7 mouse cellular contexts compared by ENCODE assay signal in genomic region chr14:121379116-121379826, GRCm38 (mm10). TPM values are rescaled to one million over a fixed set of nuclear protein-coding genes. Genes with fewer than 3 reads are reported as not detected.
DNase-seq lines count a peak whose midpoint lies in the region; ATAC-seq lines count a peak whose summit lies in the region.

No protein-coding gene starts in this region.

- H3K27me3 ChIP-seq in embryonic facial prominence, embryonic 13.5 days = no peaks in the 10 kb centered on the region
- H3K27me3 ChIP-seq in limb, embryonic 13.5 days = no peaks in the 10 kb centered on the region
- no peaks in the 10 kb centered on the region for H3K27me3 ChIP-seq in midbrain, embryonic 14.5 days (ENCODE audit: control insufficient read depth, insufficient read depth, low read length)

- under 1% methylated on average over 44 of the region's 79 CpGs for WGBS in embryonic facial prominence, embryonic 13.5 days
- WGBS in limb, embryonic 13.5 days = under 1% methylated on average over 39 of the region's 79 CpGs
- WGBS in midbrain, embryonic 14.5 days = under 1% methylated on average over 62 of the region's 79 CpGs

- H3K9ac ChIP-seq in embryonic facial prominence, embryonic 13.5 days = peak overlapping the region; percentile 95
- peak overlapping the region; percentile 97 for H3K9ac ChIP-seq in limb, embryonic 13.5 days
- H3K9ac ChIP-seq in midbrain, embryonic 14.5 days (replicated peaks; ENCODE audit: low read length) = peak overlapping the region; percentile 91

- peak overlapping the region; percentile 98 for H3K4me3 ChIP-seq in embryonic facial prominence, embryonic 13.5 days
- H3K4me3 ChIP-seq in limb, embryonic 13.5 days = peak overlapping the region; percentile 98
- H3K4me3 ChIP-seq in midbrain, embryonic 14.5 days (replicated peaks; ENCODE audit: low read depth, low read length) = peak overlapping the region; percentile 90

- no peaks in the 10 kb centered on the region for H3K9me3 ChIP-seq in embryonic facial prominence, embryonic 13.5 days
- no peaks in the 10 kb centered on the region for H3K9me3 ChIP-seq in limb, embryonic 13.5 days
- no peaks in the 10 kb centered on the region for H3K9me3 ChIP-seq in midbrain, embryonic 14.5 days (ENCODE audit: control insufficient read depth, low read length)

- peak; percentile 91 for ATAC-seq in embryonic facial prominence, embryonic 13.5 days (ENCODE audit: insufficient number of reproducible peaks, insufficient read depth, low FRiP score, low TSS enrichment, low read depth)
- ATAC-seq in limb, embryonic 13.5 days (ENCODE audit: low FRiP score, low read depth) = peak; percentile 92
- ATAC-seq in midbrain, embryonic 14.5 days (ENCODE audit: low FRiP score, low TSS enrichment) = peak; percentile 90

- H3K4me2 ChIP-seq in embryonic facial prominence, embryonic 13.5 days = peak overlapping the region; percentile 80
- peak overlapping the region; percentile 82 for H3K4me2 ChIP-seq in limb, embryonic 13.5 days (replicated peaks)
- peak overlapping the region; percentile 94 for H3K4me2 ChIP-seq in midbrain, embryonic 14.5 days (ENCODE audit: low read length)

- peaks cover 38% of the 10 kb centered on the region for H3K4me1 ChIP-seq in embryonic facial prominence, embryonic 13.5 days
- peaks cover 34% of the 10 kb centered on the region for H3K4me1 ChIP-seq in limb, embryonic 13.5 days
- peaks cover 22% of the 10 kb centered on the region for H3K4me1 ChIP-seq in midbrain, embryonic 14.5 days (ENCODE audit: control insufficient read depth, insufficient read depth, low read length)

- H3K27ac ChIP-seq in embryonic facial prominence, embryonic 13.5 days = peak overlapping the region; percentile 92
- H3K27ac ChIP-seq in limb, embryonic 13.5 days = peak overlapping the region; percentile 93
- H3K27ac ChIP-seq in midbrain, embryonic 14.5 days (replicated peaks; ENCODE audit: low read depth, low read length) = peak overlapping the region; percentile 84

- peak; percentile 93 for DNase-seq in adrenal gland, postnatal 14 days
- peak; percentile 82 for DNase-seq in heart, adult 8-10 months (ENCODE audit: low spot score)
- peak; percentile 76 to 80 for DNase-seq in kidney, adult 8-10 months
- peak; percentile 87 for DNase-seq in midbrain, embryonic 14.5 days
- DNase-seq in spleen, adult 12 weeks (ENCODE audit: low spot score) = peak; percentile 74

- no peaks in the 10 kb centered on the region for H3K36me3 ChIP-seq in embryonic facial prominence, embryonic 13.5 days
- peaks cover 5% of the 10 kb centered on the region; the same call in 1 of the 2 replicates for H3K36me3 ChIP-seq in limb, embryonic 13.5 days
- no peaks in the 10 kb centered on the region for H3K36me3 ChIP-seq in midbrain, embryonic 14.5 days (ENCODE audit: control insufficient read depth, insufficient read depth, low read length)

RNA-seq across cellular contexts. Expression of gene Stk24, which starts 0.5 kb away (rescaled TPM):
- 93.2 and 95.8 TPM in 2 replicates for total RNA-seq in adrenal gland, postnatal 14 days (2021)
- polyA plus RNA-seq in embryonic facial prominence, embryonic 13.5 days (2015; fragmentation: Nextera tagmentation; extraction: Ambion mirVana) = 39.0 and 41.2 TPM in 2 replicates
- total RNA-seq in heart, adult 8-10 months (2022) = 10 to 100 TPM; 52.8 to 75.4 (median 55.2) TPM
- 34.5 and 35.1 TPM in 2 replicates for polyA plus RNA-seq in limb, embryonic 13.5 days (2015; fragmentation: Nextera tagmentation; extraction: Ambion mirVana)
- 17.2 and 23.3 TPM in 2 replicates for polyA plus RNA-seq in midbrain, embryonic 14.5 days (2014; fragmentation: Nextera tagmentation; extraction: Ambion mirVana)

Comparison
In these comparisons a context has a peak if more than half of its experiments do, and no peak if none do; other contexts are left out.
1. Peak in every context shown above with its lines: DNase-seq, ATAC-seq, H3K4me3 ChIP-seq and H3K27ac ChIP-seq.